Mouse (Mus musculus) left cerebral cortex, adult 18-20 months (tissue): ENCODE data around the gene Mrrf. TPM values are rescaled to one million over a fixed set of nuclear protein-coding genes. Genes with fewer than 3 reads are reported as not detected.

ENCODE experiments used
- DNase-seq, 2 experiments: peaks; one replicate each; pipeline ENCODE4 v3.0.0; 2021 to 2022; ENCODE audit warnings: low spot score in 2 of 2, mixed read lengths in 1 of 2
- long read RNA-seq, 2 experiments: library from polyadenylated mRNA; stranded (forward); transcript quantifications; one replicate each; pipeline ENCODE4 v2.0.0; 2021
- total RNA-seq, 2 experiments: library from RNA; stranded (reverse); gene quantifications; 2 replicates each; pipeline ENCODE4 v1.2.3; 2021

Mrrf gene
- total RNA-seq, result 10 to 100 TPM; 17.0 to 18.9 TPM
- long read RNA-seq, experiment 1, transcript Mrrf-201 (7 exons, 2,623 nt), result major isoform, 21 of 21 reads
- long read RNA-seq, experiment 1, partial matches to known transcripts, result 0 of 21 reads
- long read RNA-seq, experiment 1, other reads (novel, unspliced or antisense), result 0 of 21 reads
- long read RNA-seq, experiment 2, transcript Mrrf-201 (7 exons, 2,623 nt), result major isoform, 6 of 9 reads
- long read RNA-seq, experiment 2, partial matches to known transcripts, result 2 of 9 reads
- long read RNA-seq, experiment 2, other reads (novel, unspliced or antisense), result 1 of 9 reads

- DNase-seq, result peak; percentile 92 to 95
Observed at GRCm38 (mm10) chr2:36136300-36136941, at the start of gene Mrrf, which contains the start of gene Rbm18. Gene Mrrf (plus strand): TSS chr2:36136389. Gene Rbm18 (minus strand): TSS chr2:36136773.

DNA sequence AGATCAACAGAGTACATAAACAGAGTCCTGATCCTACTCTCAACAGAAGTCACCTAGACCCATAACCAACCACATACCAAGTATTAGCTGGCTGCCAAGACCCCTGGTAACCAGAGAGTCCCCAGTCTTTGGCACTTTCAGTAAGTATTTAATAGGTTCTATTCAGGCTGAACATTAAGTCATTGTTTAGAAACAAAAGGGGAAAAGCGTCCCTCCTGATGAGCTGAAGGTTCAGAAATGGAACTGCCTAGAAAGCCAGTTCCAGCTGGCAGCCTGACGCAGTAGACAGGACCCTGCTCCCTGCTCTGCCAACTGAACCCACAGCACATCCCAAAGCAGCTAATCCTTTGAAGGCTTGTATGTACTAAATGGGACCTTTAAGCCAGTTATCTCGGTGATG, 47.0 kb upstream of the Mrrf start:
- DNase-seq, result no peak

DNA sequence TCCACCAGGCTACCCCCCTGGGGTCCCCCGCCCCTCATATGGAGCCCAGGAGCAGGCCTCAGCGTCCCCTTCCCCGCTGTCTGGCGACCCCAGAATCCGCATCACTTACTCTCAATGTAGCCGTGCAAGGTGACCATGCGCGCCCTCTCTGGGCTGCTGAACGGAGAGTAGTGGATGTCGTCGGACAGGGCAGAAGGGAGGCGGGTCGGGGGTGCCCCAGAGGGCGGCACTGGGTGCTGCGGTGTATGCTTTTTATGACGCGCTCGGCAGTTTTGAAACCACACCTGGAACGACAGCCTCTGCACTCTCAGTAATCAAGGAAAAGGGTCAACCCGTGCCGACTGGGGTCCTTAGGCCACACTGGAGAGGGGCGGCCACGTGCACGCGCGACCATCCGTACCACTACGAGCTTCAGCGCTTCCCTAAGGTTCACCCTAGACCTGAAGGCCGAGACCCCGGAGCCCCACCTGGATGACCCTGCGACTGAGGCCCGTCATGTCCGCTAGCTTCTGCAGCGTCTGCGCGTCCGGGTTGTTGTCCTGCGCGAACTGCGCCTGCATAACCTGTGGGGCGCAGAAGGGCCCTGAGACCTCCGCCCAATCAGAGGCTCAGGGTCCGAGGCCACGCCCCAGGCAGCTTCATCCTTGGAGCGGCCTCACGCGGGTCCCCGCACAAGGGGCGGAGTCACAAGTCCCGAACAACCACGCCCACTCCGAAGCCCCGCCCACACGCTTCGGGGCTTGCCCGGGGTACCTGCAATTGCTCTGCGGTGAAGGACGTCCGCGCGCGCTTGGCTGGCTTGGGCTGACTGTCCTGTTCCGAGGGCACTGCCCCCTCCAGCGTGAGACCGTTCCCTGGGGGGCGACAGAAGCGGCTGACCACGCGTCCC, 45.1 kb upstream of the Mrrf start:
- DNase-seq, result peak in 1 of 2 experiments; percentile 16

- no peak for DNase-seq
Observed at GRCm38 (mm10) chr2:36092748-36093147, 43.4 kb upstream of the Mrrf start.

GRCm38 (mm10) chr2:36093301-36093700, 42.9 kb upstream of the Mrrf start:
- no peak for DNase-seq

- no peak for DNase-seq
Observed at GRCm38 (mm10) chr2:36093914-36094475, 42.2 kb upstream of the Mrrf start.

DNA sequence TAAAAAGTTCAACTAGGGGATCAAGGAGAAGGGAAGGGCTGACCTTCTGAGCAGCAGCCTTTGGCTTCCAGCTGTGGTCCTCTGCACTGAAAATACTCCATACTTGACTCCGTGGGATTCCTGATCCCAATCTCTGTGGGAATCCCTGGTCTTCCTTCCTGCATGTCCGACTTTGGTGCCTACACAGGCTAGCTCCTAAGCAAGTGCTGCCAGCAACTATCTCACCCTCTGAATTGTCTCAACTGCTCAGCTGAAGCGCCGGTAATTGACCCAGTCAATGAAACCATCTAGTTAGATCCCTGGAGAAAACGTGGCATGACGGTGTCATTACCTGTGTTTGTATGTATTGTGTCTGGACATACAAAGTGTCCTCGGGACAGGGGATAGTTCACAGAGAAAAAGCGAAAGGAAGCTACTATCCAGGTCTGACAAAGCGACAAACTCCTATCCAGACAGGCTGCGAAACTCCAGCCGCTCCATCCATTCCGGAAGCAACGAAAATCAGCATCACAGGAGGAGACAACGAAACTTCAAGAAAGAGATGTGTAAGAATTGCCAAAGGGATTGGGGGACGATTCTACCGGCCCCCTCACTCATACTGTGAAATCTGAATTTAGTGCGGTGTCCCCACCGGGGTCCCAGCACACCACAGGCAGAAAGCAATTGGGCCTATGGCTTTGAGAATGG, 38.9 kb upstream of the Mrrf start:
- no peak for DNase-seq

- no peak for DNase-seq
Observed at GRCm38 (mm10) chr2:36098021-36098420, 38.2 kb upstream of the Mrrf start.

DNA sequence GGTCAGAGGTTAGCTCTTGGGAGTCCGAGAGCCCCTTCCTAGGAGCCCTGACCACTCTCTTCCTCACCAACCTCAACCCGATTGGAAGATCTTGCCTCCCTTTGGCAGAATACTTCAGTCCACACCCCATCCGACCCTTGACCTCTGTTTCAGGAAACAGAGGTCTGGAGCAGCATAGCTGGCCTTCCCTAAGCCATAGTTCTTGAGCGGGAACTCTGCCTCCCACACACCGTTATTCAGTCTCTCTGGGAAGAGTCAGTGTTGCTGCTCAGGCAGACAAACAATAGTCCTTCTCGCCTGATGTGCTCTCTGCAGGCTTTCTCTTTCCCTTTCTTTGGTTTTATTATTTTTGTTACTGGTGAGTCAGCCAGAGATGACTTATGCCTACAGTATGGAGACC, 36.5 kb upstream of the Mrrf start:
- no peak for DNase-seq

GRCm38 (mm10) chr2:36101866-36102558, 34.2 kb upstream of the Mrrf start:
- DNase-seq, result no peak

- peak in 1 of 2 experiments; percentile 14 for DNase-seq
Observed at GRCm38 (mm10) chr2:36102559-36102946, 33.6 kb upstream of the Mrrf start.

GRCm38 (mm10) chr2:36103069-36103554, 33.1 kb upstream of the Mrrf start:
- DNase-seq, result no peak

DNA sequence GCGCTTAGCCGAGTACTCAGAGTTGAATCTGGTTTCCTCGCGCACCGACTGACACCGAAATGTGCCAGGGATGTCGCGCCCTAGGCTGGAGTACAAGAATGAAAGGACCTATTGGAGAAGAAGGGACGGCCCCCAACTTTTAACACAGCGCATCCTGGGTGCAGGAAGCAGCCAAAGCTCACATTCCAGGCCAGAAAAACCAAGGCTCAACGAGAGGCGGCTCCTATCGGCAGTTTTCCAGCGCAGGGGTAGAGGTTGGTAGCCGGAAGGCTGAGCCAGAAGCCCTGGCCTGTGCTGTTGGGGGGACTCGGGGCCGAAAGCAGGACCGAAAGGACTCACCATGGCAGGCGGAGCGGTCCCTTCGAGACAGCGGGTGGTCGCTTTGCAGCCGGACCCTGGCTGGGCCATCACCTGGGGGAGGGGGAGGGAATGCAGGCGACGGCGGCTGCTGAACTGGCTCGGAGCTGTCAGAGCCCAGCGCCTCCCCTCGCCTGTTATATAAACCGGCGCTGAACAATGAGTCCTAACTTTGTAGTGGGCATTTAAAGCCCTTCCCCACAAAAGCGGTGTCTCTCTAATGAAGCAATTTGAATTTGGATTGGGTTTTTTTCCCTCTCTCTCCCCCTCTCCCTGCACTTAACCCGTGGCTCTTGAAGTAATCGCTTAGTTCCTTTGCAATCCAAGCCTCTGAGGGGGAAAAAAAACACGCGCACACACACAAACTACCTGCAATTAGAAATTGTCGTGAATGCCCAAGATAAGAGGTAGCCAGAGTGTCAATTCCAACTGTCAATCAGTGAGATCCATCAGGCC, 32.4 kb upstream of the Mrrf start:
- no peak for DNase-seq

- DNase-seq, result no peak
Observed at GRCm38 (mm10) chr2:36104436-36104955, 31.7 kb upstream of the Mrrf start.

- no peak for DNase-seq
Observed at GRCm38 (mm10) chr2:36104956-36105741, 31.0 kb upstream of the Mrrf start, which contains the start of gene Lhx6. Gene Lhx6 (minus strand): TSS chr2:36105408.

GRCm38 (mm10) chr2:36108615-36109014, 27.6 kb upstream of the Mrrf start:
- no peak for DNase-seq

- no peak for DNase-seq
Observed at GRCm38 (mm10) chr2:36112632-36113031, 23.6 kb upstream of the Mrrf start.

DNA sequence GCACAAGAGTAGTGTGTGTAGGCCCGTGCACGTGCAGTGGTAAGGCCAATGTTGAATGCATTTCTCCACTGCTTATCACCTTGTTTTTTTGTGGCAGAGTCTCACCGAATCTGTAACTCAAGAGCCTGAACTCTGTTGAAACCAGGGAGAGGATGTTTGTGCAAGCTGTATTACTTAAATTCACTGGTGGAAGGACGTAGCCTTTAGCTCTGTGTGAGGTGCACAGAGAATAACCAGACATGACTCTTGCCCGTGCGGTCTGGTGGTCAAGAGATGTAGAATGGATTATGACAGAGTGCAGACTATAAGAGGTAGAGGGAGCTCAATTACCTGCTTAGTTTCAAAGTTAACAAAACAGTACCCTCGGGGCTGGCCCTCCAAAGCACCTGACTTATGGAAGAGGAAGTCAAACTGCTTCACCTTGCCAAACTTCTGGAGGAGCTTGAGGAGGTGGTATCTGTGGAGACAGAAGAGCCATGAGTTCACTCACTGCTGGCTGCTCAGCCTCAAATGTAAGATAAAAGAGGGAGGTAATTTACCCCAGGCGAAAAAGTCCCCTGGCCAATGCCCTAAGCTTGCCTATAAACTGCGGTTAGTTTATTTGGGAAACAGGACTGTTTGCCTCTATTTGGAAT, 9.3 kb upstream of the Mrrf start:
- DNase-seq, result no peak
